ENCODE assay signal across 38 mouse cellular contexts in genomic region chr4:107287517-107287916, GRCm38 (mm10). TPM values are rescaled to one million over a fixed set of nuclear protein-coding genes. Genes with fewer than 3 reads are reported as not detected.
"Had no signal": no experiment of that assay in that cellular context is flagged by ENCODE, and none has a peak within 500 bp of the region (broad histone marks: within the 10 kb centered on the region; RNA-seq: fewer than 3 reads in every experiment).

No protein-coding gene starts in this region.

- H3K4me3 ChIP-seq: gastrocnemius, adult 2 months; heart, adult 2 months; heart, embryonic 10.5 days; heart, embryonic 12.5 days; hindbrain, embryonic 10.5 days; hindbrain, embryonic 12.5 days; intestine, embryonic 15.5 days; limb, embryonic 13.5 days; limb, embryonic 15.5 days had no signal

- H3K36me3 ChIP-seq: heart, embryonic 10.5 days; heart, embryonic 12.5 days; hindbrain, embryonic 10.5 days; intestine, embryonic 15.5 days; limb, embryonic 15.5 days had no signal

- DNase-seq: gastrocnemius, adult 2 months; gastrocnemius, postnatal 10 days; gastrocnemius, postnatal 25 days; heart, adult 2 months; heart, postnatal 10 days; heart, postnatal 4 days; kidney, adult 18-20 months; kidney, adult 8-10 months; kidney, postnatal 10 days; kidney, postnatal 25 days; kidney, postnatal 4 days; layer of hippocampus, adult 9-11 months; layer of hippocampus, postnatal 36 days; left cerebral cortex, postnatal 4 days had no signal

- H3K9ac ChIP-seq: heart, embryonic 12.5 days; hindbrain, embryonic 12.5 days; hindbrain, embryonic 14.5 days; intestine, embryonic 15.5 days; limb, embryonic 13.5 days; limb, embryonic 15.5 days had no signal

- ATAC-seq: hindbrain, embryonic 16.5 days; inflammation-experienced regulatory T-cells, adult 6 months; intestine, embryonic 15.5 days; intestine, postnatal 0 days had no signal

- H3K4me1 ChIP-seq: hindbrain, embryonic 12.5 days; limb, embryonic 13.5 days; limb, embryonic 15.5 days had no signal

- H3K4me2 ChIP-seq: heart, embryonic 12.5 days; hindbrain, embryonic 12.5 days; hindbrain, embryonic 14.5 days; intestine, embryonic 15.5 days; limb, embryonic 13.5 days; limb, embryonic 15.5 days had no signal

- H3K27ac ChIP-seq: gastrocnemius, adult 2 months; heart, adult 2 months; heart, embryonic 10.5 days; hindbrain, embryonic 10.5 days; hindbrain, embryonic 12.5 days; hindbrain, embryonic 14.5 days; intestine, embryonic 15.5 days; limb, embryonic 13.5 days; limb, embryonic 15.5 days had no signal

- H3K27me3 ChIP-seq: heart, embryonic 12.5 days; hindbrain, embryonic 12.5 days; intestine, embryonic 15.5 days; limb, embryonic 13.5 days; limb, embryonic 15.5 days had no signal

- H3K9me3 ChIP-seq: heart, embryonic 10.5 days; heart, embryonic 12.5 days; hindbrain, embryonic 10.5 days; hindbrain, embryonic 12.5 days; intestine, embryonic 15.5 days; limb, embryonic 13.5 days; limb, embryonic 15.5 days had no signal

RNA-seq across cellular contexts. Expression of gene Dio1, which starts 19.5 kb away (rescaled TPM):
- total RNA-seq: gastrocnemius, postnatal 25 days; gastrocnemius, postnatal 4 days; granulocyte monocyte progenitor cell, adult 5-6 weeks; heart, adult 2 months; heart, postnatal 10 days; heart, postnatal 25 days; heart, postnatal 4 days; layer of hippocampus, adult 18-20 months; layer of hippocampus, adult 8-10 months; layer of hippocampus, postnatal 14 days; layer of hippocampus, postnatal 36 days; left cerebral cortex, adult 18-20 months; left cerebral cortex, adult 8-10 months; left cerebral cortex, postnatal 10 days; left cerebral cortex, postnatal 25 days; left cerebral cortex, postnatal 4 days had no signal
- polyA plus RNA-seq: frontal cortex, adult 2 months; heart, adult 2 months; heart, embryonic 10.5 days; heart, embryonic 12.5 days; heart, embryonic 14.5 days; hindbrain, embryonic 10.5 days; hindbrain, embryonic 12.5 days; hindbrain, embryonic 14.5 days; hindbrain, embryonic 16.5 days; inflammation-experienced regulatory T-cells, adult 6 months; limb, embryonic 11.5 days; limb, embryonic 13.5 days had no signal
